Mouse (Mus musculus): ENCODE results near the gene Dlg5. TPM values are rescaled to one million over a fixed set of nuclear protein-coding genes. Genes with fewer than 3 reads are reported as not detected.
A peak's percentile ranks its signal among the peaks of the same experiment; 100 is the strongest.

Gene Dlg5
- total RNA-seq, 2 experiments from 2014 or later, result 55.5 to 74.0 TPM

GRCm38 (mm10) chr14:24132092-24132491 is 113.6 kb downstream of the Dlg5 start:
- DNase-seq (ENCODE audit: low spot score in 2 of 2), result peak in 1 of 2 experiments; percentile 23

GRCm38 (mm10) chr14:24125069-24125468 is 120.7 kb downstream of the Dlg5 start:
- no peak for DNase-seq (ENCODE audit: low spot score in 2 of 2)

- DNase-seq (ENCODE audit: low spot score in 2 of 2), result peak in 1 of 2 experiments; percentile 50
These were observed 121.5 kb downstream of the Dlg5 start for GRCm38 (mm10) chr14:24124171-24124570.

- DNase-seq (ENCODE audit: low spot score in 2 of 2), result no peak
These were observed 139.0 kb downstream of the Dlg5 start for GRCm38 (mm10) chr14:24106734-24107133.

GRCm38 (mm10) chr14:24098828-24099227 is 146.9 kb downstream of the Dlg5 start:
- no peak for DNase-seq (ENCODE audit: low spot score in 2 of 2)

- no peak for DNase-seq (ENCODE audit: low spot score in 2 of 2)
These were observed 151.1 kb downstream of the Dlg5 start for GRCm38 (mm10) chr14:24094656-24095055.

GRCm38 (mm10) chr14:24093221-24093620 is 152.5 kb downstream of the Dlg5 start:
- DNase-seq (ENCODE audit: low spot score in 2 of 2), result no peak

GRCm38 (mm10) chr14:24092391-24092790 is 153.3 kb downstream of the Dlg5 start:
- peak in 1 of 2 experiments; percentile 54 for DNase-seq (ENCODE audit: low spot score in 2 of 2)

GRCm38 (mm10) chr14:24090790-24091189 is 154.9 kb downstream of the Dlg5 start:
- DNase-seq (ENCODE audit: low spot score in 2 of 2), result no peak

GRCm38 (mm10) chr14:24089181-24089580 is 156.5 kb downstream of the Dlg5 start:
- no peak for DNase-seq (ENCODE audit: low spot score in 2 of 2)

- DNase-seq (ENCODE audit: low spot score in 2 of 2), result no peak
These were observed 158.3 kb downstream of the Dlg5 start for GRCm38 (mm10) chr14:24087430-24087829.

- no peak for DNase-seq (ENCODE audit: low spot score in 2 of 2)
These were observed 159.2 kb downstream of the Dlg5 start for GRCm38 (mm10) chr14:24086481-24086880.

Small RNA genes within 50 kb of the gene (microRNA-seq; reads per million reads assigned to microRNA genes)
- gene Mir7210, result 0 reads per million in 2 experiments

Other genes starting within 250 kb of the Dlg5 start
- gene Kcnma1, start 231.4 kb downstream of the Dlg5 start, total RNA-seq (2021), result 100 to 1,000 TPM; 133 to 151 TPM
- gene E330034G19Rik, start 47.3 kb upstream of the Dlg5 start, total RNA-seq (2021), result not detected
- 10 to 100 TPM; 30.1 to 35.6 TPM for gene Polr3a, start 241.1 kb upstream of the Dlg5 start, total RNA-seq (2021)
- 100 to 1,000 TPM; 725 to 729 TPM for gene Rps24, start 241.2 kb upstream of the Dlg5 start, total RNA-seq (2021)